ENCODE assay signal across 20 mouse cellular contexts in the genomic region with DNA sequence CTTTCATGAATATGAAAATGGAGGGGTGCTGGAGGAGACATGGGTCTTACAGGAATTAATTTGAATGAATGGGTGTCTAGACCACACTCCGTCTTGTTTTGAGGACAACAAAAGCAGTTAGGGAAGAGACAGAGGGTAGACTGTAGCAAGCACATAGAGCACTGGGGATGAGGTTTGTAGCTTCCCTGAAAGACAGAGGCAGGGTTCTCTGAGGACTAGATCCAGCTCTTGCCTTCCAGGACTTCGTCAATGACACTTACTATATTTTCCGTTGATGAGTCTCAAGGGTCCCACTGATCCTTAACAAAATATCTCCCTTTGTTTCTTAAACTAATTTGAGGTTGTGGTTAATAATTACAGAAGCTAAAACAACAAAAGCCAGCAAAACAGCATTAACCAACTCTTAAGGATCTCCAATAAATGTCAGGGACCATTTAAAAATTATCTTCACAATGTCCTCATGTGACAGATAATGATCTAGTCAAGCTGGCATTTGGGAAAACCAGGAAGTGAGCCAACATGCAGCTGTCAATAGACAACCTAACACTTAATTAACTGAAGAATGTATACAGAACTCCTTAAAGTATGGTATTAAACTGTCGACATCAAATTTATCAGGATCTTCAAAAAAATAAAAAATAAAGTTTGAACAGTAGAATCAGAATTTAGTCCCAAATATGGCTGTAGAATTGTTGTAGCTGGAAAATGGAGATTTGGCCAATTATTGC.
A peak's percentile ranks its signal among the peaks of the same experiment; 100 is the strongest.
DNase-seq lines count a peak whose midpoint lies in the region; ATAC-seq lines count a peak whose summit lies in the region.
"Had no signal": no experiment of that assay in that cellular context is flagged by ENCODE, and none has a peak within 500 bp of the region (broad histone marks: within the 10 kb centered on the region; RNA-seq: fewer than 3 reads in every experiment).

No protein-coding gene starts in this region.

- 60% methylated on average over 4 of the region's 4 CpGs for WGBS in kidney, embryonic 15.5 days
- WGBS in lung, embryonic 15.5 days = 35% methylated on average over 4 of the region's 4 CpGs

- H3K27me3 ChIP-seq in kidney, embryonic 15.5 days = no peaks in the 10 kb centered on the region
- H3K27me3 ChIP-seq in lung, embryonic 15.5 days = no peaks in the 10 kb centered on the region
- H3K27me3 ChIP-seq: embryonic facial prominence, embryonic 13.5 days; forebrain, embryonic 13.5 days; heart, embryonic 13.5 days had no signal

- no peak for ATAC-seq in kidney, embryonic 15.5 days (replicated peaks; ENCODE audit: low FRiP score)
- peak; percentile 92; the same call in 1 of the 2 replicates for ATAC-seq in lung, embryonic 15.5 days (ENCODE audit: borderline replicate concordance, extremely low read depth, low FRiP score, low TSS enrichment)
- ATAC-seq in granulocyte monocyte progenitor cell, adult 5-6 weeks (replicated peaks; ENCODE audit: poor library complexity, severe bottlenecking) = no peak
- ATAC-seq: forebrain, embryonic 13.5 days had no signal

- H3K9me3 ChIP-seq in kidney, embryonic 15.5 days (replicated peaks) = no peaks in the 10 kb centered on the region
- H3K9me3 ChIP-seq in lung, embryonic 15.5 days = peaks cover 3% of the 10 kb centered on the region; the same call in 1 of the 2 replicates
- H3K9me3 ChIP-seq: embryonic facial prominence, embryonic 13.5 days; forebrain, embryonic 13.5 days had no signal

- DNase-seq in kidney, postnatal 10 days = peak; percentile 52
- no peak for DNase-seq in lung, postnatal 36 days
- DNase-seq in brain, adult 2 months (ENCODE audit: low read depth, low spot score) = peak; percentile 6
- peak; percentile 4 for DNase-seq in brain, embryonic 18.5 days (ENCODE audit: low read depth, low spot score)
- DNase-seq in right cerebral cortex, adult 2 months (ENCODE audit: low spot score in 2 of 2) = no peak
- DNase-seq: adrenal gland, adult 8-10 months; adrenal gland, postnatal 36 days; cerebellum, adult 18-20 months; cerebellum, adult 9-11 months; cerebellum, postnatal 36 days; gastrocnemius, adult 2 months; gastrocnemius, postnatal 25 days; heart, adult 11 months had no signal

- H3K36me3 ChIP-seq in kidney, embryonic 15.5 days = no peaks in the 10 kb centered on the region
- H3K36me3 ChIP-seq in lung, embryonic 15.5 days = no peaks in the 10 kb centered on the region
- H3K36me3 ChIP-seq: embryonic facial prominence, embryonic 13.5 days; heart, embryonic 13.5 days had no signal

- H3K4me2 ChIP-seq in kidney, embryonic 15.5 days = no peak overlapping the region
- H3K4me2 ChIP-seq in lung, embryonic 15.5 days = no peak overlapping the region
- H3K4me2 ChIP-seq: embryonic facial prominence, embryonic 13.5 days; forebrain, embryonic 13.5 days; heart, embryonic 13.5 days; hindbrain, embryonic 14.5 days had no signal

- H3K4me3 ChIP-seq in kidney, embryonic 15.5 days (replicated peaks) = no peak overlapping the region
- no peak overlapping the region for H3K4me3 ChIP-seq in lung, embryonic 15.5 days
- H3K4me3 ChIP-seq: embryonic facial prominence, embryonic 13.5 days; forebrain, embryonic 13.5 days; gastrocnemius, adult 2 months; heart, embryonic 13.5 days had no signal

- no peak overlapping the region for H3K9ac ChIP-seq in kidney, embryonic 15.5 days
- H3K9ac ChIP-seq in lung, embryonic 15.5 days = no peak overlapping the region
- H3K9ac ChIP-seq: embryonic facial prominence, embryonic 13.5 days; forebrain, embryonic 13.5 days; heart, embryonic 13.5 days; hindbrain, embryonic 14.5 days had no signal

- H3K4me1 ChIP-seq in kidney, embryonic 15.5 days = no peaks in the 10 kb centered on the region
- H3K4me1 ChIP-seq in lung, embryonic 15.5 days = 0 out of 2 replicates have a peak, but pooled peaks cover 8% of the 10 kb centered on the region
- H3K4me1 ChIP-seq: embryonic facial prominence, embryonic 13.5 days; forebrain, embryonic 13.5 days; heart, embryonic 13.5 days had no signal

- H3K27ac ChIP-seq in kidney, embryonic 15.5 days = no peak overlapping the region
- peak overlapping the region; percentile 21 for H3K27ac ChIP-seq in lung, embryonic 15.5 days
- H3K27ac ChIP-seq: embryonic facial prominence, embryonic 13.5 days; forebrain, embryonic 13.5 days; gastrocnemius, adult 2 months; heart, embryonic 13.5 days; hindbrain, embryonic 14.5 days had no signal

Comparison
In these comparisons a context has a peak if more than half of its experiments do, and no peak if none do; other contexts are left out.
1. DNase-seq: peak in kidney, postnatal 10 days (single experiment), brain, adult 2 months (single experiment) and brain, embryonic 18.5 days (single experiment); none in lung, postnatal 36 days (single experiment) and right cerebral cortex, adult 2 months (0 of 2).